Mouse (Mus musculus): ENCODE data around the gene Zbtb20. TPM values are rescaled to one million over a fixed set of nuclear protein-coding genes. Genes with fewer than 3 reads are reported as not detected.

Gene Zbtb20
- total and polyA plus RNA-seq, 2 experiments from 2014 or later: 25.2 to 38.0 TPM

GRCm38 (mm10) chr16:43463684-43464475 lies 588.2 kb downstream of the Zbtb20 start:
- no peak for TF ChIP-seq CTCF (IDR thresholded peaks at IDR 0.05)
- no peaks in the 10 kb centered on the region for H3K9me3 ChIP-seq (ENCODE audit: low read length)
- no peaks in the 10 kb centered on the region for H3K36me3 ChIP-seq (ENCODE audit: insufficient read depth, low read length)
- H3K4me2 ChIP-seq (ENCODE audit: low read depth, low read length, poor library complexity, severe bottlenecking): no peak overlapping the region
- no peaks in the 10 kb centered on the region for H3K27me3 ChIP-seq (ENCODE audit: insufficient read depth, low read length)
- DNase-seq (ENCODE audit: low spot score): peak; percentile 55
- no peak overlapping the region for H3K9ac ChIP-seq (replicated peaks; ENCODE audit: low read length, poor library complexity, severe bottlenecking)
- H3K4me1 ChIP-seq (ENCODE audit: insufficient read depth, low read length): peaks cover 4% of the 10 kb centered on the region; the same call in 1 of the 2 replicates
- WGBS: 25% methylated on average over 13 of the region's 13 CpGs
- peak overlapping the region; percentile 26; the same call in 1 of the 2 replicates for H3K27ac ChIP-seq (ENCODE audit: low read depth, low read length)
- ATAC-seq (ENCODE audit: low FRiP score): no peak
- H3K4me3 ChIP-seq (ENCODE audit: low read depth, low read length): no peak overlapping the region

GRCm38 (mm10) chr16:43464476-43465080 lies 588.9 kb downstream of the Zbtb20 start:
- Histone ChIP-seq H3K27ac (ENCODE audit: low read depth, low read length) (peak overlapping the region; percentile 51; the same call in 1 of the 2 replicates), H3K9ac (replicated peaks; ENCODE audit: low read length, poor library complexity, severe bottlenecking) (no peak overlapping the region), H3K27me3 (ENCODE audit: insufficient read depth, low read length) (no peaks in the 10 kb centered on the region), H3K4me1 (ENCODE audit: insufficient read depth, low read length) (peaks cover 4% of the 10 kb centered on the region; the same call in 1 of the 2 replicates), H3K4me2 (ENCODE audit: low read depth, low read length, poor library complexity, severe bottlenecking) (no peak overlapping the region), H3K36me3 (ENCODE audit: insufficient read depth, low read length) (no peaks in the 10 kb centered on the region), H3K9me3 (ENCODE audit: low read length) (no peaks in the 10 kb centered on the region), H3K4me3 (ENCODE audit: low read depth, low read length) (no peak overlapping the region)
- no peak for TF ChIP-seq CTCF (IDR thresholded peaks at IDR 0.05)
- ATAC-seq (ENCODE audit: low FRiP score): no peak
- DNase-seq (ENCODE audit: low spot score): peak; percentile 33
- WGBS: 38% methylated on average over 10 of the region's 10 CpGs

GRCm38 (mm10) chr16:43465368-43465839 lies 589.7 kb downstream of the Zbtb20 start:
- no peak for ATAC-seq (ENCODE audit: low FRiP score)
- no peak for DNase-seq (ENCODE audit: low spot score)

GRCm38 (mm10) chr16:43465921-43466748 lies 590.5 kb downstream of the Zbtb20 start:
- H3K4me1 ChIP-seq (ENCODE audit: insufficient read depth, low read length): peaks cover 4% of the 10 kb centered on the region; the same call in 1 of the 2 replicates
- no peak overlapping the region for H3K27ac ChIP-seq (ENCODE audit: low read depth, low read length)
- no peaks in the 10 kb centered on the region for H3K36me3 ChIP-seq (ENCODE audit: insufficient read depth, low read length)
- H3K4me3 ChIP-seq (ENCODE audit: low read depth, low read length): no peak overlapping the region
- ATAC-seq (ENCODE audit: low FRiP score): no peak
- no peaks in the 10 kb centered on the region for H3K9me3 ChIP-seq (ENCODE audit: low read length)
- H3K27me3 ChIP-seq (ENCODE audit: insufficient read depth, low read length): no peaks in the 10 kb centered on the region
- DNase-seq (ENCODE audit: low spot score): no peak
- no peak overlapping the region for H3K9ac ChIP-seq (replicated peaks; ENCODE audit: low read length, poor library complexity, severe bottlenecking)
- WGBS: 88% methylated on average over 9 of the region's 9 CpGs
- TF ChIP-seq CTCF (IDR thresholded peaks at IDR 0.05): no peak
- H3K4me2 ChIP-seq (ENCODE audit: low read depth, low read length, poor library complexity, severe bottlenecking): no peak overlapping the region

More at GRCm38 (mm10) chr16:43465368-43465839, 589.7 kb downstream of the Zbtb20 start:
- Histone ChIP-seq H3K9ac (replicated peaks; ENCODE audit: low read length, poor library complexity, severe bottlenecking) (no peak overlapping the region), H3K4me1 (ENCODE audit: insufficient read depth, low read length) (peaks cover 4% of the 10 kb centered on the region; the same call in 1 of the 2 replicates), H3K9me3 (ENCODE audit: low read length) (no peaks in the 10 kb centered on the region), H3K36me3 (ENCODE audit: insufficient read depth, low read length) (no peaks in the 10 kb centered on the region), H3K27me3 (ENCODE audit: insufficient read depth, low read length) (no peaks in the 10 kb centered on the region), H3K4me2 (ENCODE audit: low read depth, low read length, poor library complexity, severe bottlenecking) (no peak overlapping the region), H3K4me3 (ENCODE audit: low read depth, low read length) (no peak overlapping the region), H3K27ac (ENCODE audit: low read depth, low read length) (peak overlapping the region; percentile 28; the same call in 1 of the 2 replicates)
- 62% methylated on average over 3 of the region's 3 CpGs for WGBS
- no peak for TF ChIP-seq CTCF (IDR thresholded peaks at IDR 0.05)

GRCm38 (mm10) chr16:43466749-43467065 lies 591.0 kb downstream of the Zbtb20 start:
- DNase-seq (ENCODE audit: low spot score): peak; percentile 69

More at GRCm38 (mm10) chr16:43466749-43467065, 591.0 kb downstream of the Zbtb20 start:
- Histone ChIP-seq H3K4me1 (ENCODE audit: insufficient read depth, low read length) (peaks cover 4% of the 10 kb centered on the region; the same call in 1 of the 2 replicates), H3K4me2 (ENCODE audit: low read depth, low read length, poor library complexity, severe bottlenecking) (no peak overlapping the region), H3K4me3 (ENCODE audit: low read depth, low read length) (no peak overlapping the region), H3K36me3 (ENCODE audit: insufficient read depth, low read length) (no peaks in the 10 kb centered on the region), H3K27me3 (ENCODE audit: insufficient read depth, low read length) (no peaks in the 10 kb centered on the region), H3K9ac (replicated peaks; ENCODE audit: low read length, poor library complexity, severe bottlenecking) (no peak overlapping the region), H3K9me3 (ENCODE audit: low read length) (no peaks in the 10 kb centered on the region), H3K27ac (ENCODE audit: low read depth, low read length) (no peak overlapping the region)
- peak; percentile 16; the same call in 1 of the 2 replicates for ATAC-seq (ENCODE audit: low FRiP score)
- 64% methylated on average over 2 of the region's 2 CpGs for WGBS
- no peak for TF ChIP-seq CTCF (IDR thresholded peaks at IDR 0.05)
